Mouse (Mus musculus) spleen, postnatal 36 days (tissue): ENCODE results near the gene Rdh8.
A peak's percentile ranks its signal among the peaks of the same experiment; 100 is the strongest.

Experiments
- DNase-seq, 2 experiments: peaks; one replicate each; pipeline ENCODE4 v3.0.0; 2022; ENCODE audit warnings: low spot score in 2 of 2, mixed read lengths in 1 of 2

The Rdh8 gene

DNA sequence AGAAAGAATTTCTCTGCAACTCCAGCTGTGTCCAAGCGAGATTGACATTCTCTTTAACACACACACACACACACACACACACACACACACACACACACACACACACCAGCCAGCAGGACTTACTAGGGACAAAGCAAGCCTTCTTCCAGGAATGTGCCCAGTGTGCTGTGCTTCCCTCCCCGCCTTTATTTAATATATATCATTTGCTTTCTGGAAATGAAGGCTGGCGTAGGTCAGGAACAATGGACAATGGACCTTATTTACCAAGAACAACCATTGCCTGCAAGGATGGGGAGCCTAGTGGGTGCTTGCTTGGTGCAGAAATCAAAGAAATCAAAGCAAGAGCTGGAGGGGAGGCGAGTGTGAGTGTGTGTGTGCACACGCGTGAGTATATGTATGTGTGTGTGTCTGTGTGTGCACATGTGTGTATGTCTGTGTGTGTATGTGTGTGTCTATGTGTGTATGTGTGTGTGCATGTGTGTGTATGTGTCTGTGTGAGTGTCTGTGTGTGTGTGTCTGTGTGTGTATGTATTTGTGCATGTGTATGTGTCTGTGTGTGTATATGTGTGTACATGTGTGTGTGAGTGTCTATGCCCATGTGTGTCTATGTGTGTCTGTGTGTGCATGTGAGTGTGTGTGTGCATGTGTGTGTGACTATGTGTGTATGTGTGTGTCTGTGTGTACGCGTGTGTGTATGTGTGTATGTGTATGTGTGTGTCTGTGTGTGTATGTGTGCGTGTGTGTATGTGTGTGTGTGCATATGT, 19.1 kb downstream of the Rdh8 start:
- no peak for DNase-seq

DNA sequence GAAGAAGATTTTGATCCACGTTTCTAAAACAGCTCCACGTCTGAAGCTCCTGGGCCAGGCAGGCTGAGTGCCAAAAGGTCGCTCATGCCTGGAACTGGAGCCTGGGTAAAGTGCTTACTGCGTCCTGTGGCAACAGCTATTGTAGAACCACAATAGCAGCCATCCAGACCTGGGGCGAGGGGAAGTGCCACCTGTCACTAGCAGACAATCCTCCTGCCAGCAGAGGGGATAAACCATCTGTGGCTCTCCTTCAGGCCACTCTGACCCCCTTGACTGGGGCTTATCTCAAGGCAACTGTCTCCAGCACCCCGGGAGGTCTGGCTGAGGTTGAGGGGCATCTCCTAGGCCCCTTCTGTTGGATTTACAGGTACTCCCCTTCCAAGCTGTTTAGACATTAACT, 20.6 kb downstream of the Rdh8 start:
- DNase-seq: no peak

DNA sequence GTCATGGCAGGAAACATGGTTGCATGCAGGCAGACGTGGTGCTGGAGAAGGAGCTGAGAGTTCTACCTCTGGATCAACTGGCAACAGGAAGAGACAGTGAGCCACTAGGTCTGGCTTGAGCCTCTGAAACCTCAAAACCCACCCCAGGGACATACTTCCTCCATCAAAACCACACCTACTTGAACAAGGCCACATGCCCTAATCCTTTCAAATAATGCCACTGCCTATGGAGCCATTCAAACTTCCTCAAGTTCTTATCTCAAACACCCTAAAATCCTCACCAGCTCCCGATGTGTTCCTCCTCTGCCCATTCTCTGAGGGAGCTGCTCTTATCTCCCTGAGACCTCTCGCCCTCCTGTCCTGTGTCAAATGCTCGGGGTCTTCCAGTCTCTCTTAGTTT, 23.9 kb downstream of the Rdh8 start:
- no peak for DNase-seq

DNA sequence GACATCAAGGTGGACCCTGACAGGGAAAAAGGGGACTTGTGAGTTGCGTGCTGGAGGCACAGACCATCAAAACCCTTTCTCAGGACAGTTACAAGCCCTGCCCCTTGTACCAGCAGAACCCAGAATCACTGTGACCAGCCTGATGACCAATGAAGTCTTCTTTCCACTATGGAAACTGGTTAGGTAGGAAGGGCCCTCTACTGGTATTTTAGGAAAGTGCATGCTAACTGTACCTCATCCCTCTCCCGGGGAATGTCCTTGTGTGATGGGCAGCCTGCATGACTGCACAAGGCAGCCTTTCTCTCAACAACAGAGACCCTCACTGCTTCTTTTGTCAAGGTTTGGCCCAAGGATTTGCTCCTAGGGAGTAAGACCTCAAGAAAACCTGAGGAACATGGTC, 24.4 kb downstream of the Rdh8 start:
- no peak for DNase-seq

DNA sequence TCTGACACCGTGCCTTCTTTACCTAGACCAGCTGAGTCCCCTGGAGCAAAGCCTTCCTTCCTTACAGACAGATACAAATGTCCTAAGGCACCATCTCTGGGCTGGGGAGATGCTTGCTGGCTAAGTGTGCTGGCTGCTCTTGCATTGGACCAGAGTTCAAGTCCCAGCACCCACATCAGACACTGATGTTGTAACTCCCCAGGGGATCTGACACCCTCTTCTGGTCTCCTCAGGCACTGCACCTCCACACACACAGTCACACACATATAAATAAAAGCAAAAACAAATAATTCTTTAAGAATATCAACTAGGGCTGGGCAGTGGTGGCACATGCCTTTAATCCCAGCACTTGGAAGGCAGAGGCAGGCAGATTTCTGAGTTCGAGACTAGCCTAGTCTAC, 31.9 kb downstream of the Rdh8 start:
- DNase-seq: no peak

DNA sequence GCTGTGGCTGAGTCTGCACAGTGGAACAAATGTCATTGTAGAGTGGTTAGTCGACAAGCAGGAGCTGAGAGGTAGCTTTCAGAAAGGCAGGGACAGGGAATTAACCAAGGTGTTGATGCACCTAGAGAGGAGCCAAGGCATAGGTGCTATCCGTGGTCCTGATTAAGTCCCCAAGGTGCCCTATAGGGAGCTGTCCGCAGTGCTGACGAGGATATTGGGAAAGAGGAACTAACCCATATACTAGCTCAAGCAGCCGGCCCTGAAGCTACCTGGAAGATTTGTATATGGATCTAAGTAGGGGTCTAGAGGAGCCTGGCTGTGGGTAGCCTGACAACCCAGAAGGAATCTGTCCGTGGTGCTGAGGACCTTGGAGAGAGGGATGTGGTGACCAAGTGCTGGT, 38.8 kb downstream of the Rdh8 start:
- DNase-seq: peak; percentile 43 to 45

DNA sequence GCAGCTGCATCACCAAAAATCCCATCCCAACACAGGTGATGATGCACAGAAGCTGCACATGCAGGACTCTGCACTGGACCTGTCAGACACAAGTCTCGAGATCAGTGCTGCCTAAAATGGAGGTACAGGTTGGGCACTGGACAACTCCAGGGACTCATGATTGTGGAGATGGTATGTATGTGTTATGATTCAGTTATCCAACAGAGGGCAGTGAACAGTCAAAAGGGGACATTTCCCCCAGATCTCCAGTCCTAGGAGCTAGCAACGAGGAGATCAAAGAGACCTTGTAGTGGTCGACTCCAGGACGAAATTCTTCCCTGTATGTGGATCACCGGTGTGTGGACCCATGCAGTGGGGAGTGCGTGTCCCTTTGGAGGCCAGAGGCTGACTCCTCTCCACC, 41.6 kb downstream of the Rdh8 start:
- no peak for DNase-seq

DNA sequence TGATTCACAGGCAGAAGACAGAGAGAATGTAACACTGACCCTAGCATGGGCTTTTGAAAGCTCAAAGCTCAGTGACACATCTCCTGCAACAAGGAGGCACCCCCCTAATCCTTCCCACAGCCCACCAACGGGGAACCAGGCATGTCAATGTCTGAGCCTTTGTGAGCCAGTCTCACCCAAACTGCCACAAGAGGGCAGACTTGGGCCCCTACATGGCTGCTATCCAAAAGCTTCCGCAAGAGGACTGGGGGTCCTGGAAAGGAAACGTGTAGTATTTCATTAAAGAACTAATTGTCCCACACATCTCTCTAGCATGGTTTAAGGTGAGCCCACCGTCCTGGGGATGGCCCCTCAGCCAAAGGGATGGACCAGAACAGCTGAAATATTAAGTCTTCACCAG, 43.5 kb downstream of the Rdh8 start:
- no peak for DNase-seq

DNA sequence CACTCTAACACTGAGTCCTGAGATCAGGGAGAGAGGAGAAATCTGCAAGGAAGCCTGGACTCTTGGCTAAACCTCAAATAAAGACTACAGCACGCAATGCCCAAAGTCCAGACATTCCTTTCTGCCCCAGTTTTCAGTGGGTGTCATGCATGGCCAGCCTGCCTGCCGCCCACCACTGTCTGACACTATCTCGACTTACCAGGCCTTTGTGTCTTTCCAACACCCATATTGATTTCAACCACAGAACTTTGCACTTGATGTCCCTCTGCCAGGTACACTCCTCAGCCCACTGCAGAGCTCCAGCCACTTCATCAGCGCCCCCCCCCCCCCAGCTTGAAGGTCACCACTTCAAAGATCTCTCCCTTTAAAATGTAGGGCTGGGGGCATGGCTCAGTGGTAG, 43.9 kb downstream of the Rdh8 start:
- DNase-seq: no peak

DNA sequence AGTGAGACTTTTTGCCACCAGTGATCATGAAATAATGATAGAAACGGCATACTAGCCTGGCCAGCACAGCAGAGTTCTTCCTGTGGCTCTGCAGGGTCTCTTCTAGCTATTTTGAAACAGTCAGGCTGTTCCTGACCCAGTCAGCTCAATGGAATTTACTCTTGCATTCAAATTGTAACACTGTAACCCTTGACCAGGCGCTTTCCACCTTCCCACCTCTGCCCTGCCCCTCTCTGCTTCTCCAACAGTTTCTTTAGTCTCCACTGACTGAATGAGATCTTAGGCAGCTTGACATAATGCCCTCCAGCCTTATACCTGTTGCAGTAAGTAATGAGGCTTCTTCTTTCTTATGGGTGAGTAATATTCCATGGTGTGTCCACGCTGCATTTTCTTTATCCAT, 48.6 kb downstream of the Rdh8 start:
- DNase-seq: no peak

DNA sequence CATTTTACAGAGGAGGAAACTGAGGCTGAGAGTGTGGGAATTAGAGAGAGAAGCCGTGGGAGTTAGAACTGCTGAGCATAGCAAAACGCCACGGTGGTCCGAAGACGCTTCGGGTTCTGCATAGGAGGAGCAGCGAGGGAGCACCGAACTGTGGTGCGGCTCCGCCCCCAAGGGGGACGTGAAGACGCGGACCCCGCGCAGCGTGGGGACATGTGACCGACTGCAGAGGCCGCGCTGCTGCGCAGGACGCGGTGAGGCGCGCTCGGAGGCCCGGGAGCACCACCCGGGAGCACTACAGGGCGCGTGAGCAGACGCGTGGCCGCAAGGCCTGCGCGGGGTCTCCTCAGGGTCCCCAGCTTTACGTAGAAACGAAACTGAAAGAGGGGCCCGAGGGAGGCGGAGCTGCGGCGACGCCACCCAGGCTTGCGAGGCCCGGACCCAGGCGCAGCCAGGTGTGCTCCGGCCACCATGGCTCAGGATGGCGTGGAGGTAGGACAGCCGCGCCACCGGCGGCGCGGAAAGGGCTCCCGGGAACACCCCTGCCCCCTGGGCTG, 50.2 kb downstream of the Rdh8 start, which contains the start of gene A230050P20Rik:
A230050P20Rik (plus strand) TSS at position 195 of the 554 bp plus-strand sequence.
- DNase-seq: peak; percentile 51 to 65

DNA sequence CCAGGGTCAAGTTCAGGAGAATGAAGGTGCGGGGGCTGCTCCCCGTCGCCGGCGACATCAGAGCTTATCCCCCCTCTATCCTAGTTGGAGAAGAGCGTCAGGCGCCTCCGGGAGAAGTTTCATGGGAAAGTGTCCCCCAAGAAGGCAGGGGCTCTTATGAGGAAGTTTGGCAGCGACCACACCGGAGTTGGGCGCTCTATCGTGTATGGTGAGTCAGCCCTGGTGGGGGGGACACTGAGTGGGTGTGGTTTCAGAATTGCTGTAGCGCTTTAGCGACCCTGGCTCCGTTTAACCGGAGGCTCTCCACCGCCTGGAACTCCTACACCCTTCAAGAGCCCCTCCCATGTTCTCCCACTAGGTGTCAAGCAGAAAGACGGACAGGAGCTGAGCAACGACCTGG, 50.9 kb downstream of the Rdh8 start:
- DNase-seq: no peak

DNA sequence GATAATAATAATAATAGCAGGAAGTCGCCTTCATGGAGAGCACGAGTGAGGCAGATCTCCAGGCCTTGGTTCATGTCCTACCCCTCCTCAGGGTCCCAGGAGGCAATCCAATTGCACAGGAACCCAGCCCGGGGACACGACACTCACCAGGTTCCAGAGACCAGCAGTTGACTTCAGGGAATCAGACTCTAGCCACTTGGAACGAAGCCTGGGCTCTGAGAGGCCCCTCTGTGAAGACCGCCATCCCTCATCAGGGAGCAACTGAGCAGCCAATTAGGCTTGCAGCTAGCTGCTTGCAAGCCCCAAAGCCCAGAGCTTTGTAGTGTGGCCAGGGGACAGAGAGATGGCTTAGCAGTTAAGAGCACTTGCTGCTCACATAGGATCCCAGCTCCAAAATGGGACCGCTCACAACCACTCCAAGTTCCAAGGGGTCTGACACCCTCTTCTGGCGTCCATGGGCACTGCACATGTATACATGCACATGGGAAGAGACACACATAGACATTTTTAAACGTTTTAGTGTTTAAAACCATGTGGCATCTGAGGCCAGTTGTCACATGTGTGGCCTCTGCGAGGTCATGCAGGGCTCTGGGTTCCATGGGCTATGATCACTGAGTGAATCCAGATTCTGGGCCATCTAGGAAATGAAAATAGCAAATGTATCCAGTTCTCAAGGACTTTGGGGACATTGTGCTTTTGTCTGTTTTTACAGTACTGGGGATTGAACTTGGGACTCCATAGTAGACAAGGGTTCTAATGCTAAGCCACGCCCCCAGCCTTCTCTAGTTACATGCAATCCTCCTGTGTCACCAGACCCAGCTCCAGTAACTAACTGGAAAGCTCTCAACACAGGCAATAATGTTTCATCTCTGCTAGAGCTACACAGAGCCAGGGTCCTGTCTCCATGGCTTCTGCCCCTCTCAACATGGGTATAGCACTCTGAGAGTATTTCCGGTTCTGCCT, 52.2 kb downstream of the Rdh8 start:
- DNase-seq: no peak

DNA sequence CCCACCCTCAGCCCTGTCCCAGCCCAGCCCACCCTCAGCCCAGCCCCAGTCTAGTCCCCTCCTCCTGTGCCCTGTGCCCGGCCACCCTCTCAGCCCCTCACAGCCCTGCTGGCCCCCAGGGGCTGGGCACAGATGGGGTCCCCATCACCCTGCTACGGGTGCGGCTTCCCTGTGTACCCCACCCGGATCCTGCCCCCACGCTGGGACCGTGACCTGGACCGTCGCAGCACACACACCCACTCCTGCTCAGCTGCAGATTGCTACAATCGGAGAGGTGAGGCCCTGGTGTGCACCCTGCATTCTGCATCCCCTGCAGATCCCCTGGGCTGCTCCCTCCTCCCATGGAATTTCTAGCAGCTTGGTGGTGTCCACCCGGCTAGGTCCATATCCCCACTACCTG, 54.7 kb downstream of the Rdh8 start:
- no peak for DNase-seq

DNA sequence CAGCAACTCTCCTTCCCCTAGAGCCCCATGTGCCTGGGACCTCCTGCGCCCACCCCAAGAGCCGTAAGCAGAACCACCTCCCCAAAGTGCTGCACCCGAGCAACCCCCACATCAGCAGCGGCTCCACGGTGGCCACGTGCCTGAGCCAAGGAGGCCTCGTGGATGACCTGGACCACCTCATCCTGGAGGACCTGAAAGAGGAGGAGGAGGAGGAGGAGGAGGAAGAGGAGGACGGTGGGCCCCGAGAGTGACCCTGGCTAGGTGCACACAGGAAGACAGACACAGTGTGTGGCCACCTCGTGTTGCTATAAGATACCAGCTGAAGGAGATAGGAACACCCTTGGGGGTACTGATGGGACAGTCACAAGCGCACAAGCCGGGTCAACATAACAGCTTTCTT, 55.2 kb downstream of the Rdh8 start:
- no peak for DNase-seq

DNA sequence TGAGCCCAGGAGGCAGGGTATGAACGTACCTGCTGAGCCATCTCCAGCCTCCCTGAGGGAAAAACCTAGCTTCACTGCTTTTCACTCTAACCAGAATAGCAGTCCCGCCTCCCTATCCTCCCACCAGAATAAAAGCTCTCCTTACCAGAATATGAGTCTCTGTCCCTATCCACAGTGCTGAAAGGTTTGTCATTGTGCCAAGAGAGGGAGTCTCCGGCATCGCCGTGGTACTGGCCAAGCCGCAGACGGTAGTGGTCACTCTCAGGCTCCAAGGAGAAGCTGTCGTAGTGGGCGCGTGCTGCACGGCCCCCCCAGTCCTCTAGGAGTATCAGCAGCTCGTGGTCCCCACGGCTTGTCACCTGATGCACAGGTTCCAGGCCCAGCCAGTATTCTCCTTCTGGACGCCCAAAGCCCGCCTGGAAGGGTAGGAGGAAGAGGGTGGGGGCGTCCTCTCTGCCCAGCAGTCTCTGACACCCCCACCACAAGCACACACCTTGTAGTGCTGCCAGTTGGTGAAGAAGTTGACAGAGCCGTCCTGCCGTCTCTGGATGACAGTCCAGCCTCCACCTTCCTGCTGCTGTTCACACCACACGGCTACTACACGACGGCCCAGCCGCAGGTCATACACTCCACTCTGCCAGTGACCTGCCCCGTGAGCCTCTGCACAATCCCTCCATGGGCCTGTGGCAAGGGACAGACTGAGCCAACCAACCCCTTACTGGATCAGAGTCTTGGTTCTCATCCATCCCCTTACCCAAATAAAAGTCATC, 56.9 kb downstream of the Rdh8 start:
- DNase-seq: no peak
